Mouse (Mus musculus): ENCODE data around the gene Ypel1. TPM values are rescaled to one million over a fixed set of nuclear protein-coding genes. Genes with fewer than 3 reads are reported as not detected.
A peak's percentile ranks its signal among the peaks of the same experiment; 100 is the strongest.

Ypel1 gene
- 0.10 TPM in 1 of 2 replicates, not detected in the other for polyA plus RNA-seq (2012)

- peaks cover 45% of the 10 kb centered on the region for H3K27me3 ChIP-seq (ENCODE audit: control insufficient read depth)
Measured at GRCm38 (mm10) chr16:17069511-17070443, at the start of gene Ypel1. Gene Ypel1, plus strand, starts transcription at chr16:17069696.

GRCm38 (mm10) chr16:17024469-17025148 is 44.9 kb upstream of the Ypel1 start:
- Histone ChIP-seq H3K36me3 (ENCODE audit: control insufficient read depth) (peaks cover 95% of the 10 kb centered on the region), H3K4me1 (ENCODE audit: control insufficient read depth) (no peaks in the 10 kb centered on the region), H3K27me3 (ENCODE audit: control insufficient read depth) (no peaks in the 10 kb centered on the region), H3K4me3 (replicated peaks) (no peak overlapping the region), H3K9me3 (ENCODE audit: control insufficient read depth, low read length) (no peaks in the 10 kb centered on the region)
- TF ChIP-seq TAL1 (IDR thresholded peaks at IDR 0.05; ENCODE audit: low read length): no peak
- TF ChIP-seq GATA1 (IDR thresholded peaks at IDR 0.05; ENCODE audit: low read length): no peak

More at GRCm38 (mm10) chr16:17069511-17070443, at the start of gene Ypel1:
- H3K4me3 ChIP-seq (replicated peaks): peak within 1 kb of the TSS; percentile 67
- H3K36me3 ChIP-seq (ENCODE audit: control insufficient read depth): no peaks in the 10 kb centered on the region
- TF ChIP-seq TAL1 (IDR thresholded peaks at IDR 0.05; ENCODE audit: low read length) (no peak), GATA1 (IDR thresholded peaks at IDR 0.05; ENCODE audit: low read length) (no peak)
- H3K9me3 ChIP-seq (ENCODE audit: control insufficient read depth, low read length): no peaks in the 10 kb centered on the region
- H3K4me1 ChIP-seq (ENCODE audit: control insufficient read depth): peaks cover 13% of the 10 kb centered on the region

GRCm38 (mm10) chr16:17029971-17030695 is 39.4 kb upstream of the Ypel1 start:
- Histone ChIP-seq H3K36me3 (ENCODE audit: control insufficient read depth) (peaks cover 90% of the 10 kb centered on the region), H3K4me3 (replicated peaks) (no peak overlapping the region), H3K9me3 (ENCODE audit: control insufficient read depth, low read length) (no peaks in the 10 kb centered on the region), H3K27me3 (ENCODE audit: control insufficient read depth) (no peaks in the 10 kb centered on the region), H3K4me1 (ENCODE audit: control insufficient read depth) (no peaks in the 10 kb centered on the region)
- TF ChIP-seq TAL1 (IDR thresholded peaks at IDR 0.05; ENCODE audit: low read length): no peak
- TF ChIP-seq GATA1 (IDR thresholded peaks at IDR 0.05; ENCODE audit: low read length): no peak

GRCm38 (mm10) chr16:17033754-17034153 is 35.7 kb upstream of the Ypel1 start:
- no peaks in the 10 kb centered on the region for H3K4me1 ChIP-seq (ENCODE audit: control insufficient read depth)
- peaks cover 92% of the 10 kb centered on the region for H3K36me3 ChIP-seq (ENCODE audit: control insufficient read depth)
- no peaks in the 10 kb centered on the region for H3K27me3 ChIP-seq (ENCODE audit: control insufficient read depth)

GRCm38 (mm10) chr16:17040716-17041115 is 28.8 kb upstream of the Ypel1 start:
- TF ChIP-seq TAL1 (IDR thresholded peaks at IDR 0.05; ENCODE audit: low read length) (no peak), GATA1 (IDR thresholded peaks at IDR 0.05; ENCODE audit: low read length) (no peak)
- peaks cover 97% of the 10 kb centered on the region for H3K36me3 ChIP-seq (ENCODE audit: control insufficient read depth)

More at GRCm38 (mm10) chr16:17033754-17034153, 35.7 kb upstream of the Ypel1 start:
- no peak for TF ChIP-seq GATA1 (IDR thresholded peaks at IDR 0.05; ENCODE audit: low read length)
- Histone ChIP-seq H3K4me3 (replicated peaks) (no peak overlapping the region), H3K9me3 (ENCODE audit: control insufficient read depth, low read length) (no peaks in the 10 kb centered on the region)

GRCm38 (mm10) chr16:17041417-17041816 is 28.1 kb upstream of the Ypel1 start:
- Histone ChIP-seq H3K27me3 (ENCODE audit: control insufficient read depth) (no peaks in the 10 kb centered on the region), H3K36me3 (ENCODE audit: control insufficient read depth) (peaks cover 97% of the 10 kb centered on the region), H3K4me3 (replicated peaks) (no peak overlapping the region), H3K9me3 (ENCODE audit: control insufficient read depth, low read length) (no peaks in the 10 kb centered on the region), H3K4me1 (ENCODE audit: control insufficient read depth) (no peaks in the 10 kb centered on the region)
- TF ChIP-seq GATA1 (IDR thresholded peaks at IDR 0.05; ENCODE audit: low read length) (no peak), TAL1 (IDR thresholded peaks at IDR 0.05; ENCODE audit: low read length) (no peak)

More at GRCm38 (mm10) chr16:17040716-17041115, 28.8 kb upstream of the Ypel1 start:
- no peaks in the 10 kb centered on the region for H3K4me1 ChIP-seq (ENCODE audit: control insufficient read depth)
- H3K27me3 ChIP-seq (ENCODE audit: control insufficient read depth): no peaks in the 10 kb centered on the region
- H3K9me3 ChIP-seq (ENCODE audit: control insufficient read depth, low read length): no peaks in the 10 kb centered on the region
- no peak overlapping the region for H3K4me3 ChIP-seq (replicated peaks)

GRCm38 (mm10) chr16:17044320-17044719 is 25.2 kb upstream of the Ypel1 start:
- no peaks in the 10 kb centered on the region for H3K9me3 ChIP-seq (ENCODE audit: control insufficient read depth, low read length)
- no peaks in the 10 kb centered on the region for H3K4me1 ChIP-seq (ENCODE audit: control insufficient read depth)
- H3K4me3 ChIP-seq (replicated peaks): no peak overlapping the region
- TF ChIP-seq TAL1 (IDR thresholded peaks at IDR 0.05; ENCODE audit: low read length) (no peak), GATA1 (IDR thresholded peaks at IDR 0.05; ENCODE audit: low read length) (no peak)
- H3K36me3 ChIP-seq (ENCODE audit: control insufficient read depth): peaks cover 93% of the 10 kb centered on the region
- no peaks in the 10 kb centered on the region for H3K27me3 ChIP-seq (ENCODE audit: control insufficient read depth)

- no peak for TF ChIP-seq TAL1 (IDR thresholded peaks at IDR 0.05; ENCODE audit: low read length)
- TF ChIP-seq GATA1 (IDR thresholded peaks at IDR 0.05; ENCODE audit: low read length): no peak
- Histone ChIP-seq H3K27me3 (ENCODE audit: control insufficient read depth) (no peaks in the 10 kb centered on the region), H3K36me3 (ENCODE audit: control insufficient read depth) (peaks cover 92% of the 10 kb centered on the region), H3K9me3 (ENCODE audit: control insufficient read depth, low read length) (no peaks in the 10 kb centered on the region), H3K4me3 (replicated peaks) (no peak overlapping the region), H3K4me1 (ENCODE audit: control insufficient read depth) (no peaks in the 10 kb centered on the region)
Measured at GRCm38 (mm10) chr16:17045287-17045686, 24.2 kb upstream of the Ypel1 start.
